Mouse (Mus musculus) left cerebral cortex, postnatal 4 days (tissue): Measurements from ENCODE around the gene Ttll13. TPM values are rescaled to one million over a fixed set of nuclear protein-coding genes. Genes with fewer than 3 reads are reported as not detected.

Experiments used
- DNase-seq: peaks from one replicate; pipeline ENCODE4 v3.0.0-alpha.2; 2022
- intact Hi-C: fragments of 180-260 bp; cut with DNase I; formaldehyde crosslinking; loops from one replicate; pipeline ENCODE4 v1.15.1; 2025
- total RNA-seq, 2 experiments: library from RNA; stranded (reverse); gene quantifications; 2 replicates each; pipeline ENCODE4 v1.2.3; 2021

The Ttll13 gene
- total RNA-seq, 2 experiments from 2014 or later = 1.1 to 2.2 TPM

- no peak for DNase-seq
- intact Hi-C loops = no loop called here
Measured at GRCm38 (mm10) chr7:80301522-80301921, 55.3 kb downstream of the Ttll13 start.

DNA sequence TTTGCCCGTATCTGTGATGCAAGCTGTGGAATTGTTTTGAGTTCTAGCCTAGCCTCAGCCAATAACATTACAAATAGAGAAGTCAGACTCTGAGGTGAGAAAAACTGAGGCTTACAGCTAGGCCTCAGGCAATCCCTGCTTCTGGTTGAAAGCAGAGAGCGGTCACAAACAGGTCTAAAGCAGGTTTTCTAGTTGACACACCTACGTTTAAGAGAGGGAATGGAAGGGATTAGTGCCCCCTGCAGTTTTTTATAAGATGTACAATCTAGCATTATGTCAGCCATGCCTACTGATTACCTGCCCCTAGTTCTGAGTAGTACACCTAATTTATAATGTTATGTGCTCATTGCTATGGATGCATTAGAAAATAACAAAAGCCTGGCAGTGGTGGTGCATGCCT, 61.6 kb downstream of the Ttll13 start:
- intact Hi-C loops = no loop called here
- no peak for DNase-seq

Other genes with a start within 250 kb of the Ttll13 start
- 10 to 100 TPM; 19.3 to 23.7 TPM for gene Zfp710, start 221.6 kb upstream of the Ttll13 start, total RNA-seq
- 10 to 100 TPM; 66.4 to 74.7 TPM for gene Idh2, start 131.0 kb upstream of the Ttll13 start, total RNA-seq
- 10 to 100 TPM; 31.4 to 33.9 TPM for gene Sema4b, start 59.5 kb upstream of the Ttll13 start, total RNA-seq
- gene Cib1, start 13.6 kb upstream of the Ttll13 start, total RNA-seq = 10 to 100 TPM; 14.2 to 16.4 TPM
- gene Gdpgp1, start 13.5 kb upstream of the Ttll13 start, total RNA-seq = 1 to 10 TPM; 4.6 to 5.1 TPM
- gene Ngrn, start 14.8 kb downstream of the Ttll13 start, total RNA-seq = 10 to 100 TPM; 41.6 to 42.7 TPM
- 10 to 100 TPM; 34.1 to 36.0 TPM for gene Vps33b, start 23.3 kb downstream of the Ttll13 start, total RNA-seq
- 10 to 100 TPM; 16.5 to 18.0 TPM for gene Prc1, start 48.1 kb downstream of the Ttll13 start, total RNA-seq
- gene Rccd1, start 78.1 kb downstream of the Ttll13 start, total RNA-seq = 10 to 100 TPM; 16.9 to 22.8 TPM
- gene Unc45a, start 94.6 kb downstream of the Ttll13 start, total RNA-seq = 10 to 100 TPM; 63.0 to 63.3 TPM
- 10 to 100 TPM; 49.2 to 50.8 TPM for gene Hddc3, start 96.7 kb downstream of the Ttll13 start, total RNA-seq
- 100 to 1,000 TPM; 112 to 121 TPM for gene Man2a2, start 125.0 kb downstream of the Ttll13 start, total RNA-seq
- 1 to 10 TPM; 5.2 to 7.5 TPM for gene Fes, start 141.6 kb downstream of the Ttll13 start, total RNA-seq
- 10 to 100 TPM; 41.5 to 44.8 TPM for gene Furin, start 159.1 kb downstream of the Ttll13 start, total RNA-seq